Mouse (Mus musculus): ENCODE data around the gene Mpp3. TPM values are rescaled to one million over a fixed set of nuclear protein-coding genes. Genes with fewer than 3 reads are reported as not detected.

Gene Mpp3
- polyA plus RNA-seq, 1 experiment from 2014 or later, result 55.2 TPM

DNA sequence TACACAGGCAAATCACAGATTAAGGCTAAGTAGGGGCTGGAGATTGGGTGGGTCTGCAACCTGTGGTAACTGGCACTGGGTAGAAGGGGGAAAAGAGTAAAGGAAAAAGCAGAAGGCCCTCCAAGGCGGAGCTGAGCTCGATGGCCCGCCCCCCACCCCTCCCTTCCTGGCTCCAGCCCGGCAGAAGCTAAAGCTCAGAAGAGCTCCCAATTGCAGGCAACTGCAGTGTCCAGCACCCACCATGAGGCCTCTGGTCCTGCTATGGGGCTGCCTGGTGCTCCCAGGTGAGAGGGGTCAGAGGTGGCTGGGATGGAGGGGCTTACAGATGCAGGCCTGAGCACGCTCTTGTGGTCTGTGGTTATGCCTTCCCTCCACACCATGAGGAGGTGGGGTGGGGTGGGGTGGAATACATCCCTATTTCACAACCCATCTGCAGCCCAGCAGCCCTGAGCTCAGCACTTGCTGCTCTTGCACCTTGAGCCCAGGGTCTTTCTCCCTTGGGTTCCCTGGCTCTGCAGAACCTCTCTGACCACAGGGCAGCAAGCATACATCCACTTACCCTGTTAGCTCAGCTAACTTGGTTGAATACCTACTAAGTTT is 13.2 kb upstream of the Mpp3 start, which contains the start of gene Cd300lg:
Cd300lg (plus strand) TSS at position 160 of the 600 bp plus-strand sequence.
- Histone ChIP-seq H3K36me3 (ENCODE audit: control insufficient read depth, insufficient read depth) (no peaks in the 10 kb centered on the region), H3K4me2 (ENCODE audit: low read length) (no peak within 1 kb of the TSS), H3K9ac (replicated peaks; ENCODE audit: low read depth, low read length) (no peak within 1 kb of the TSS), H3K9me3 (ENCODE audit: control insufficient read depth, low read length) (peaks cover 8% of the 10 kb centered on the region), H3K4me1 (replicated peaks; ENCODE audit: control insufficient read depth, insufficient read depth, low read length) (0 out of 2 replicates have a peak, but pooled peaks cover 4% of the 10 kb centered on the region), H3K27ac (ENCODE audit: low read length) (no peak within 1 kb of the TSS), H3K27me3 (replicated peaks; ENCODE audit: control insufficient read depth, insufficient read depth, low read length) (no peaks in the 10 kb centered on the region), H3K4me3 (replicated peaks; ENCODE audit: low read length) (no peak within 1 kb of the TSS)
- ATAC-seq, result no peak
- 74% methylated on average over 5 of the region's 5 CpGs for WGBS

DNA sequence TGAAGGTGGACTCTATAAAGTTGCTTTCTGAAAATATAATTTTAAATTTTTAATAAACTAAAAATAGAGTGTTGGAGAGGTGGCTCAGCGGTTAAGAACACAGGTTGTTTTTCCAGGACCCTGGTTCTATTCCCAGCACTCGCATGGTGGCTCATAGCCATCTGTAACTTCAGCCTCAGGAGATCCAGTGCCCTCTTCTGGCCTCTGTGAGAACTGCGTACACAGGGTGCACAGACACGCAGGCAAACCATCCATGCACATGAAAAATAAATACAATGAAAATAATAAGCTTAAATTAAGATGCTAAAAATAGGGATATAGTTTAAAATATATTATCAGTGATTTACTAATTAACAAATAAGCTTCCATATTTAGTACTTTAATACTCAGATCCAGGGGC is 12.4 kb upstream of the Mpp3 start:
- Histone ChIP-seq H3K9me3 (ENCODE audit: control insufficient read depth, low read length) (peaks cover 5% of the 10 kb centered on the region), H3K4me3 (replicated peaks; ENCODE audit: low read length) (no peak overlapping the region), H3K27ac (ENCODE audit: low read length) (no peak overlapping the region), H3K27me3 (replicated peaks; ENCODE audit: control insufficient read depth, insufficient read depth, low read length) (no peaks in the 10 kb centered on the region), H3K9ac (replicated peaks; ENCODE audit: low read depth, low read length) (no peak overlapping the region), H3K4me1 (replicated peaks; ENCODE audit: control insufficient read depth, insufficient read depth, low read length) (0 out of 2 replicates have a peak, but pooled peaks cover 4% of the 10 kb centered on the region), H3K36me3 (ENCODE audit: control insufficient read depth, insufficient read depth) (no peaks in the 10 kb centered on the region), H3K4me2 (ENCODE audit: low read length) (no peak overlapping the region)
- WGBS, result 74% methylated on average over 4 of the region's 4 CpGs
- ATAC-seq, result no peak

GRCm38 (mm10) chr11:102040138-102040524 is 11.9 kb upstream of the Mpp3 start:
- H3K4me3 ChIP-seq (replicated peaks; ENCODE audit: low read length), result no peak overlapping the region
- ATAC-seq, result peak; percentile 57
- H3K27me3 ChIP-seq (replicated peaks; ENCODE audit: control insufficient read depth, insufficient read depth, low read length), result no peaks in the 10 kb centered on the region
- H3K9ac ChIP-seq (replicated peaks; ENCODE audit: low read depth, low read length), result no peak overlapping the region
- H3K9me3 ChIP-seq (ENCODE audit: control insufficient read depth, low read length), result peaks cover under 1% of the 10 kb centered on the region; the same call in 1 of the 2 replicates
- 0 out of 2 replicates have a peak, but pooled peaks cover 4% of the 10 kb centered on the region for H3K4me1 ChIP-seq (replicated peaks; ENCODE audit: control insufficient read depth, insufficient read depth, low read length)
- H3K4me2 ChIP-seq (ENCODE audit: low read length), result 0 out of 2 replicates have a peak overlapping the region, but pooled peaks have one; percentile 7
- WGBS, result under 1% methylated on average over 9 of the region's 9 CpGs
- no peaks in the 10 kb centered on the region for H3K36me3 ChIP-seq (ENCODE audit: control insufficient read depth, insufficient read depth)
- H3K27ac ChIP-seq (ENCODE audit: low read length), result no peak overlapping the region

GRCm38 (mm10) chr11:102039487-102040137 is 11.4 kb upstream of the Mpp3 start:
- 68% methylated on average over 13 of the region's 13 CpGs for WGBS
- Histone ChIP-seq H3K9ac (replicated peaks; ENCODE audit: low read depth, low read length) (no peak overlapping the region), H3K4me2 (ENCODE audit: low read length) (0 out of 2 replicates have a peak overlapping the region, but pooled peaks have one; percentile 7), H3K27me3 (replicated peaks; ENCODE audit: control insufficient read depth, insufficient read depth, low read length) (no peaks in the 10 kb centered on the region), H3K36me3 (ENCODE audit: control insufficient read depth, insufficient read depth) (no peaks in the 10 kb centered on the region), H3K4me1 (replicated peaks; ENCODE audit: control insufficient read depth, insufficient read depth, low read length) (0 out of 2 replicates have a peak, but pooled peaks cover 4% of the 10 kb centered on the region), H3K9me3 (ENCODE audit: control insufficient read depth, low read length) (no peaks in the 10 kb centered on the region), H3K27ac (ENCODE audit: low read length) (no peak overlapping the region), H3K4me3 (replicated peaks; ENCODE audit: low read length) (no peak overlapping the region)
- ATAC-seq, result no peak

DNA sequence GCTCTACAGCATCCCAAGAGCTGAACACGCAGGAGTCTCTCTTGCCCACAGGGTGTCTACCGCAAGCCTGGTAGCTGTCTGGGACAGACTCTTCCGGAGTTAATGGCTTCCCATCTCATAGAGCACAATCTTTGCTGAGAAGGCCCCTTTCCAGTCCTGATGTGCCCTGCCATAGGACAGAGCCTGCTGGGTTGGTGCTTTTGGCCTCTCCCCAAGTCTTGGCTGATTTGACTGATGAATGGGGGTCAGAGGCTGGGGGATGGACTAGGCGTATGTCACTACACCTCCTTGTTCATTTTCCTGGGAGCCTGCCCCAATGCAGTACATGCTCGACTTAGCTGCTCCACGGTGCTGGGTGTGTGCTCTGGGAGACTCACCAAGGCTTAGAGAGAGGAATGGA is 9.5 kb upstream of the Mpp3 start:
- ATAC-seq, result no peak
- H3K4me3 ChIP-seq (replicated peaks; ENCODE audit: low read length), result no peak overlapping the region
- H3K4me2 ChIP-seq (ENCODE audit: low read length), result no peak overlapping the region
- H3K27me3 ChIP-seq (replicated peaks; ENCODE audit: control insufficient read depth, insufficient read depth, low read length), result no peaks in the 10 kb centered on the region
- 70% methylated on average over 6 of the region's 6 CpGs for WGBS
- H3K9me3 ChIP-seq (ENCODE audit: control insufficient read depth, low read length), result no peaks in the 10 kb centered on the region
- no peak overlapping the region for H3K27ac ChIP-seq (ENCODE audit: low read length)
- no peak overlapping the region for H3K9ac ChIP-seq (replicated peaks; ENCODE audit: low read depth, low read length)
- H3K36me3 ChIP-seq (ENCODE audit: control insufficient read depth, insufficient read depth), result no peaks in the 10 kb centered on the region
- H3K4me1 ChIP-seq (replicated peaks; ENCODE audit: control insufficient read depth, insufficient read depth, low read length), result 0 out of 2 replicates have a peak, but pooled peaks cover 4% of the 10 kb centered on the region

DNA sequence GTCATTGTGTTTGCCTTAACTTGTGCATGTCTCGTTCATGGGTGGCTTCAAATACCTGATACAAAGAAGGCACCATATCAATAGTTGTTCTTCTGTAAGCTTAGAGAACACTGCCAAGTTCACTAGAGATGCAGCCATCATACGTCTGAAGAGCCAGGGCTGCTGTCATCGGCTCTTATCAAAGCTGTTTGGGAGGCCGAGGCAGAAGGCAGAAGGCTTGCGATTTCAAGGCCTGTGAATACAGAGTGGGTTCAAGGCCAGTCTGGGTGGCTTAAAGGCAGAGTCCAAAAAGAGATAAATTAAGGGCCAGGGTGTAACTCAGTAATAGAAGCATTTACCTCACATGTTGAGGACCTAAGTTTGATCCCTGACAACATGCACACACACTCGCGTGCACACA is 8.1 kb upstream of the Mpp3 start:
- no peak overlapping the region for H3K4me2 ChIP-seq (ENCODE audit: low read length)
- H3K36me3 ChIP-seq (ENCODE audit: control insufficient read depth, insufficient read depth), result no peaks in the 10 kb centered on the region
- 0 out of 2 replicates have a peak, but pooled peaks cover 4% of the 10 kb centered on the region for H3K4me1 ChIP-seq (replicated peaks; ENCODE audit: control insufficient read depth, insufficient read depth, low read length)
- 75% methylated on average over 7 of the region's 7 CpGs for WGBS
- H3K4me3 ChIP-seq (replicated peaks; ENCODE audit: low read length), result no peak overlapping the region
- H3K9ac ChIP-seq (replicated peaks; ENCODE audit: low read depth, low read length), result no peak overlapping the region
- H3K27me3 ChIP-seq (replicated peaks; ENCODE audit: control insufficient read depth, insufficient read depth, low read length), result no peaks in the 10 kb centered on the region
- ATAC-seq, result no peak
- no peak overlapping the region for H3K27ac ChIP-seq (ENCODE audit: low read length)
- H3K9me3 ChIP-seq (ENCODE audit: control insufficient read depth, low read length), result no peaks in the 10 kb centered on the region

GRCm38 (mm10) chr11:102035456-102035960 is 7.2 kb upstream of the Mpp3 start:
- Histone ChIP-seq H3K36me3 (ENCODE audit: control insufficient read depth, insufficient read depth) (no peaks in the 10 kb centered on the region), H3K27me3 (replicated peaks; ENCODE audit: control insufficient read depth, insufficient read depth, low read length) (no peaks in the 10 kb centered on the region), H3K9ac (replicated peaks; ENCODE audit: low read depth, low read length) (no peak overlapping the region), H3K4me1 (replicated peaks; ENCODE audit: control insufficient read depth, insufficient read depth, low read length) (peaks cover 4% of the 10 kb centered on the region; the same call in 1 of the 2 replicates), H3K9me3 (ENCODE audit: control insufficient read depth, low read length) (no peaks in the 10 kb centered on the region), H3K4me2 (ENCODE audit: low read length) (no peak overlapping the region), H3K4me3 (replicated peaks; ENCODE audit: low read length) (no peak overlapping the region), H3K27ac (ENCODE audit: low read length) (peak overlapping the region; percentile 32; the same call in 1 of the 2 replicates)
- 74% methylated on average over 5 of the region's 5 CpGs for WGBS
- no peak for ATAC-seq

- 48% methylated on average over 8 of the region's 8 CpGs for WGBS
- Histone ChIP-seq H3K36me3 (ENCODE audit: control insufficient read depth, insufficient read depth) (no peaks in the 10 kb centered on the region), H3K9me3 (ENCODE audit: control insufficient read depth, low read length) (no peaks in the 10 kb centered on the region), H3K4me1 (replicated peaks; ENCODE audit: control insufficient read depth, insufficient read depth, low read length) (peaks cover 4% of the 10 kb centered on the region), H3K4me3 (replicated peaks; ENCODE audit: low read length) (no peak overlapping the region), H3K27ac (ENCODE audit: low read length) (no peak overlapping the region), H3K4me2 (ENCODE audit: low read length) (no peak overlapping the region), H3K9ac (replicated peaks; ENCODE audit: low read depth, low read length) (no peak overlapping the region), H3K27me3 (replicated peaks; ENCODE audit: control insufficient read depth, insufficient read depth, low read length) (no peaks in the 10 kb centered on the region)
- peak; percentile 38; the same call in 1 of the 2 replicates for ATAC-seq
Measured at GRCm38 (mm10) chr11:102034887-102035286, 6.6 kb upstream of the Mpp3 start.

GRCm38 (mm10) chr11:102033055-102033591 is 4.9 kb upstream of the Mpp3 start:
- Histone ChIP-seq H3K27me3 (replicated peaks; ENCODE audit: control insufficient read depth, insufficient read depth, low read length) (no peaks in the 10 kb centered on the region), H3K27ac (ENCODE audit: low read length) (no peak overlapping the region), H3K36me3 (ENCODE audit: control insufficient read depth, insufficient read depth) (no peaks in the 10 kb centered on the region), H3K4me2 (ENCODE audit: low read length) (no peak overlapping the region), H3K4me3 (replicated peaks; ENCODE audit: low read length) (no peak overlapping the region), H3K9me3 (ENCODE audit: control insufficient read depth, low read length) (no peaks in the 10 kb centered on the region), H3K9ac (replicated peaks; ENCODE audit: low read depth, low read length) (no peak overlapping the region), H3K4me1 (replicated peaks; ENCODE audit: control insufficient read depth, insufficient read depth, low read length) (peaks cover 4% of the 10 kb centered on the region)
- ATAC-seq, result no peak
- WGBS, result 90% methylated on average over 12 of the region's 12 CpGs

Data from forebrain, embryonic 16.5 days (tissue).